Mouse (Mus musculus): ENCODE results near the gene Ccnd3.

DNA sequence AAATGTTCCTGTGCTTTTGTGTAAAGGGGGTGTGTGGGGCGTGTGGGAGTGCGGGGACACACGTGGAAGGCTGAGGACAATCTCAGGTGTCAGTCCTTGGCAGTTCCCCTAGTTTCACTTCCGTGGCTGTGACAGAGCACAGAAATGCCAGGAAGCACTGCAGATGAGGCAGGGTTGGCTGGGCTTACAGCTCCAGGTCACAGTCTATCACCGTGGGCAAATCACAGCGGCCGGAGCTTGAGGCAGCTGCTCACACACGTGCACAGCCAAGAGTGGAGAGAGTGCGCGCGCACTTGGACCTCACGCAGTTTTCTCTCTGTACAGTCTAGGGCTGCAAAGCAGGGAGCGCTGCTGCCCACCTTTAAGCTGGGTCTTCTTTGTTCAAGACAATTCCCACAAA lies 46.5 kb upstream of the Ccnd3 start:
- TF ChIP-seq CTCF (IDR thresholded peaks at IDR 0.05; ENCODE audit: low read depth), result no peak
- TF ChIP-seq EP300 (IDR thresholded peaks at IDR 0.05; ENCODE audit: low read depth), result no peak
